Mouse (Mus musculus) CH12F3 (cell line): ENCODE results near the gene Ogfod2.

Source experiments
- in situ Hi-C: fragments of 300-500 bp; cut with MboI; formaldehyde crosslinking; loops from 2 replicates; pipeline ENCODE4 v1.14.3; 2020; ENCODE audit warnings: low sequenced_read_pairs

The Ogfod2 gene

GRCm38 (mm10) chr5:124134261-124134660 is 22.2 kb downstream of the Ogfod2 start:
- in situ Hi-C loops: no loop called here

DNA sequence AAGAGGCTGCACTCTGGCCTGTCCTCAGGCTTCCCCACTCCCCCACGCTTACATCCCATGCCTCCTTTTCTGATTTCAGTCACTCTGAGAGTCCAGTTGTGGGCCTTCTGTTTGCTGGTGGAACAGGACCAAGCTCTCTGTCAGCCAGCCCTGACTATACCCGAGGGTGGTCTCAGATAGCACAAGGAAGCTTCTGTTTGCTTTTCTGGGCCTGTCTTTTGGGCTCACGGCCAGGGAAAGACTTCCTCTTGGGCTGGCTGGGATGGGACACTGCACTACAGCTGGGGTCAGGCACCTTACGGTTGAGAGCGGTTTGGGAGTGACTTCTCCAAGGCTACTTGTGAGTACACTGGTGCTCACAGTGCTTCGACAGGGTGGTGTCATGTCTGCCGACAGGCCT is 26.0 kb downstream of the Ogfod2 start:
- in situ Hi-C loops: no loop called here

GRCm38 (mm10) chr5:124149028-124149427 is 36.9 kb downstream of the Ogfod2 start:
- in situ Hi-C loops: no loop called here

DNA sequence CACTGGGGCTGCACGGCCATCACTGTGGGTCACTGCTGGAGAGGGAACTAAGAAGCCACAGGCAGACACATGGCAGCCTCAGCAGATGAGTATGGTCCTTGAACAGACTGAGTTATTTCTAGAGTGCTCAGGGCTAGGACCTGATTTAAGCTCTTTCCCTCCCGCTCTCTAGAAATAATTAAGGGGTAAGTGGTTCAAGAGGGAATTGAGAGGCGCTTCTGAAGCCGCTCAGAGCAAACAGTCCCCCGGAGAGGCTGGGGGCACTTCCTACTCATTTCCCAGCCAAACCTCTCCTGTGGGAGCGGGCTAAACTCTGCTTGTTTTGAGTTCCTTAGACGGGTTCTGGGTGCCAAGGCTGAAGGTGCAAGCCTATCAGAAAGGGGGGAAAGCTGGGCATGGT is 38.8 kb downstream of the Ogfod2 start:
- in situ Hi-C loops: no loop called here

- in situ Hi-C loops: no loop called here
These were observed 40.6 kb downstream of the Ogfod2 start for GRCm38 (mm10) chr5:124152734-124153133.

DNA sequence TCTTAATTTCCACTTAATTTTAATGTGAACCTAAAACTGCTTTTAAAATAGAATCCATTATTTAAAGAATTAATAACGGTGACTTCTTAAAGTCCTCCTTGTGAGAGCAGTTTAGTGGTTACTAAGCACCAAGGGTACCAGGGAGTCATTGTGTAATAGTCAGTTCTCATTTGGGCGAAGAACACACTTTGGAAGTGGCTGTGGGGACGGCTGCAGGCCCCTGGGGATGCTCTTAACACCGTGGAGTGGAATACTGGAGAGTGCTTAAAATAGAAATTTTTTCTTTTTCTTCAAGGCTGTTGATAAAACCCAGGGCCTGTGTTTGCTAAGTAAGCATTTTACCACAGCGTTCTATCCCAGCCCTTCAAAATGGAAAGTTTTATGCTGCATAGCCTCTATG is 43.8 kb downstream of the Ogfod2 start:
- in situ Hi-C loops: no loop called here

GRCm38 (mm10) chr5:124158305-124158704 is 46.2 kb downstream of the Ogfod2 start:
- in situ Hi-C loops: no loop called here

- in situ Hi-C loops: no loop called here
These were observed 47.4 kb downstream of the Ogfod2 start for GRCm38 (mm10) chr5:124159453-124159852.

- in situ Hi-C loops: loop anchor here (10.0 kb wide), 1 partner anchor 113 kb away; no protein-coding TSS in a partner anchor
These were observed 49.7 kb downstream of the Ogfod2 start for GRCm38 (mm10) chr5:124161831-124162230.

- in situ Hi-C loops: loop anchor here (10.0 kb wide), 1 partner anchor 112 kb away; no protein-coding TSS in a partner anchor
These were observed 50.5 kb downstream of the Ogfod2 start for GRCm38 (mm10) chr5:124162577-124162976.

DNA sequence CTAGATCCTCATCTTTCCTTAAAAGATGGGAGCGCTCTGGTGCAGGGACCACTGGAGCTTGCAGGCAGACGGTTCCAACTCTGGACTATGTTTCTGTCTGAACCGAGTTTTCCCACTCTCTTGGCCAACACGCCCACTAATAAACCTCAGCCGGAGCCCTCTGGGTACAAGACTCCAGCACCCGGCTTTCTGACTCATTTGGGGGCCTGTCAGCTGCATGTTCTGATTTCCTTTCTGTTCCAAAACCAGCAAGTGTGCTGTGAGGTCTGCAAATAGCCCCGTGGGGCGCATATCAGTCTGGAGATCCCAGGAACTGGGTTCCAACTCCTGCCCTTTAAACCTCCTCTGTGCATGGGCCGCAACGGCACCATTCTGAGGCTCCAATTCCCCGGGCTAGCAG is 51.3 kb downstream of the Ogfod2 start:
- in situ Hi-C loops: loop anchor here (10.0 kb wide), 1 partner anchor 111 kb away; no protein-coding TSS in a partner anchor
